Mouse (Mus musculus) heart, postnatal 0 days (tissue): ENCODE data around the gene Tbc1d1. TPM values are rescaled to one million over a fixed set of nuclear protein-coding genes. Genes with fewer than 3 reads are reported as not detected.

Experiments
- ATAC-seq: fragments of 200-750 bp; cut with Nextera tagmentation; 2 replicates; pipeline ENCODE4 v1.8.0; 2017; ENCODE audit warnings: low read depth, moderate number of reproducible peaks, moderate library complexity; ENCODE audit not compliant: insufficient read depth
- DNase-seq: peaks from one replicate; pipeline ENCODE4 v3.0.0-alpha.2; 2016; ENCODE audit warnings: low spot score
- H3K27ac ChIP-seq: fragments of 300-500 bp; sonication (generic); 2 replicates; pipeline ENCODE4 v1.5.1; 2014; ENCODE audit warnings: low read depth, mild to moderate bottlenecking
- H3K27me3 ChIP-seq: fragments of 300-500 bp; sonication (generic); 2 replicates; pipeline ENCODE4 v1.6.1; 2014; ENCODE audit warnings: low read length, mixed read lengths; ENCODE audit not compliant: control insufficient read depth, insufficient read depth
- H3K36me3 ChIP-seq: fragments of 300-500 bp; sonication (generic); replicated peaks from 2 replicates; pipeline ENCODE4 v1.6.1; 2014; ENCODE audit warnings: low read length, mixed read lengths; ENCODE audit not compliant: control insufficient read depth, insufficient read depth
- H3K4me1 ChIP-seq: fragments of 300-500 bp; sonication (generic); 2 replicates; pipeline ENCODE4 v1.6.1; 2014; ENCODE audit warnings: antibody characterized with exemption; ENCODE audit not compliant: control insufficient read depth, insufficient read depth
- H3K4me2 ChIP-seq: fragments of 300-500 bp; sonication (generic); 2 replicates; pipeline ENCODE4 v1.6.1; 2014; ENCODE audit warnings: low read depth, mild to moderate bottlenecking, low read length, moderate library complexity
- H3K4me3 ChIP-seq: fragments of 300-500 bp; sonication (generic); 2 replicates; pipeline ENCODE4 v1.5.1; 2014; ENCODE audit warnings: low read depth, low read length
- H3K9ac ChIP-seq: fragments of 300-500 bp; sonication (generic); replicated peaks from 2 replicates; pipeline ENCODE4 v1.6.1; 2014; ENCODE audit warnings: low read depth, low read length, mixed read lengths
- H3K9me3 ChIP-seq: fragments of 300-500 bp; sonication (generic); replicated peaks from 2 replicates; pipeline ENCODE4 v1.6.1; 2016; ENCODE audit warnings: low read length; ENCODE audit not compliant: control insufficient read depth
- CTCF ChIP-seq: IDR thresholded peaks from 2 replicates; pipeline ENCODE4 v1.5.1; 2016; ENCODE audit warnings: antibody characterized with exemption, control low read depth, low read depth
- EP300 ChIP-seq: IDR thresholded peaks from 2 replicates; pipeline ENCODE4 v1.6.1; 2016; ENCODE audit warnings: antibody characterized with exemption, low read depth
- WGBS: fragments of 180-500 bp; shearing (Covaris S2); extraction: QIAGEN DNeasy Blood & Tissue Kit; methylation state at CpG from one replicate; pipeline ENCODE4 v1.1.7; 2014; 5-methylcytosine and 5-hydroxymethylcytosine counted together
- polyA plus RNA-seq: library from polyadenylated mRNA; unstranded; fragments of >200 nt; fragmentation: Nextera tagmentation; extraction: Ambion mirVana; gene quantifications from 2 replicates; pipeline ENCODE4 v1.2.1, GENCODE M21; 2015
- total RNA-seq: library from RNA; depleted of rRNA; stranded (reverse); fragments of >200 nt; gene quantifications from 2 replicates; pipeline ENCODE4 v1.2.3, GENCODE M21; 2014; ENCODE audit warnings: low replicate concordance

Gene Tbc1d1
- total and polyA plus RNA-seq, 2 experiments from 2014 or later, result 22.4 to 55.4 TPM

- ATAC-seq (no peak), DNase-seq (no peak)
- H3K27me3 ChIP-seq, result no peaks in the 10 kb centered on the region
- no peaks in the 10 kb centered on the region for H3K9me3 ChIP-seq
- H3K4me2 ChIP-seq, result no peak overlapping the region
- no peak overlapping the region for H3K4me3 ChIP-seq
- H3K4me1 ChIP-seq, result peaks cover 13% of the 10 kb centered on the region
- 0 out of 2 replicates have a peak, but pooled peaks cover 11% of the 10 kb centered on the region for H3K36me3 ChIP-seq
- no peak overlapping the region for H3K9ac ChIP-seq
- no peak for TF ChIP-seq CTCF
- TF ChIP-seq EP300, result no peak
- H3K27ac ChIP-seq, result no peak overlapping the region
Observed at GRCm38 (mm10) chr5:64295621-64296020, 139.5 kb downstream of the Tbc1d1 start.

- TF ChIP-seq EP300 (no peak), CTCF (no peak)
- no peak overlapping the region for H3K9ac ChIP-seq
- DNase-seq (no peak), ATAC-seq (no peak; the same call in 1 of the 2 replicates)
- H3K27ac ChIP-seq, result peak overlapping the region; percentile 63
- peaks cover 13% of the 10 kb centered on the region for H3K4me1 ChIP-seq
- 0 out of 2 replicates have a peak, but pooled peaks cover 11% of the 10 kb centered on the region for H3K36me3 ChIP-seq
- no peaks in the 10 kb centered on the region for H3K9me3 ChIP-seq
- WGBS, result 68% methylated on average over 7 of the region's 7 CpGs
- H3K4me2 ChIP-seq, result no peak overlapping the region
- no peaks in the 10 kb centered on the region for H3K27me3 ChIP-seq
- no peak overlapping the region for H3K4me3 ChIP-seq
Observed at GRCm38 (mm10) chr5:64296328-64296727, 140.2 kb downstream of the Tbc1d1 start.

GRCm38 (mm10) chr5:64297100-64297499, 141.0 kb downstream of the Tbc1d1 start:
- no peak overlapping the region for H3K9ac ChIP-seq
- H3K36me3 ChIP-seq, result 0 out of 2 replicates have a peak, but pooled peaks cover 14% of the 10 kb centered on the region
- no peak for DNase-seq
- ATAC-seq, result no peak
- TF ChIP-seq CTCF (no peak), EP300 (no peak)
- no peak overlapping the region for H3K4me3 ChIP-seq
- peaks cover 13% of the 10 kb centered on the region for H3K4me1 ChIP-seq
- H3K27ac ChIP-seq, result peak overlapping the region; percentile 63
- H3K4me2 ChIP-seq, result no peak overlapping the region
- no peaks in the 10 kb centered on the region for H3K27me3 ChIP-seq
- no peaks in the 10 kb centered on the region for H3K9me3 ChIP-seq
- WGBS, result 82% methylated on average over 4 of the region's 4 CpGs

GRCm38 (mm10) chr5:64298331-64299036, 142.4 kb downstream of the Tbc1d1 start:
- peak overlapping the region; percentile 27; the same call in 1 of the 2 replicates for H3K4me2 ChIP-seq
- 28% methylated on average over 20 of the region's 20 CpGs for WGBS
- H3K9me3 ChIP-seq, result no peaks in the 10 kb centered on the region
- ATAC-seq, result peak; percentile 56
- H3K27me3 ChIP-seq, result no peaks in the 10 kb centered on the region
- peak; percentile 45 for DNase-seq
- H3K27ac ChIP-seq, result peak overlapping the region; percentile 31; the same call in 1 of the 2 replicates
- H3K36me3 ChIP-seq, result 0 out of 2 replicates have a peak, but pooled peaks cover 21% of the 10 kb centered on the region
- TF ChIP-seq EP300, result no peak
- no peak for TF ChIP-seq CTCF
- H3K4me3 ChIP-seq, result no peak overlapping the region
- H3K4me1 ChIP-seq, result peaks cover 13% of the 10 kb centered on the region
- H3K9ac ChIP-seq, result no peak overlapping the region

- ATAC-seq, result no peak
- Histone ChIP-seq H3K4me3 (no peak overlapping the region), H3K9ac (no peak overlapping the region), H3K9me3 (no peaks in the 10 kb centered on the region), H3K27ac (no peak overlapping the region), H3K4me2 (no peak overlapping the region), H3K36me3 (peaks cover 14% of the 10 kb centered on the region; the same call in 1 of the 2 replicates), H3K27me3 (no peaks in the 10 kb centered on the region), H3K4me1 (peaks cover 13% of the 10 kb centered on the region)
- no peak for TF ChIP-seq EP300
- TF ChIP-seq CTCF, result no peak
- WGBS, result 68% methylated on average over 7 of the region's 7 CpGs
- no peak for DNase-seq
Observed at GRCm38 (mm10) chr5:64299508-64300324, 143.6 kb downstream of the Tbc1d1 start.
